Mouse (Mus musculus) limb, embryonic 14.5 days (tissue): ENCODE measurements at regions not wholly inside any gene's neighbourhood (a gene's known extent, or its start where the extent isn't known, plus 50 kb on each side); places are given as distances from the start of the nearest gene placed in this dataset.

Experiments used
- ATAC-seq: fragments of 200-750 bp; cut with Nextera tagmentation; 2 replicates; pipeline ENCODE4 v1.8.0; 2017; ENCODE audit warnings: low read depth, moderate number of reproducible peaks, moderate TSS enrichment; ENCODE audit not compliant: low FRiP score
- DNase-seq: peaks from one replicate; pipeline ENCODE4 v3.0.0-alpha.2; 2015; ENCODE audit warnings: low spot score
- H3K27ac ChIP-seq: fragments of 300-500 bp; sonication (generic); replicated peaks from 2 replicates; pipeline ENCODE4 v1.5.1; 2014; ENCODE audit warnings: low read depth, mild to moderate bottlenecking, low read length, moderate library complexity, mixed read lengths
- H3K27me3 ChIP-seq: fragments of 300-500 bp; sonication (generic); 2 replicates; pipeline ENCODE4 v1.6.1; 2014; ENCODE audit warnings: low read length, mixed read lengths; ENCODE audit not compliant: control insufficient read depth, insufficient read depth
- H3K36me3 ChIP-seq: fragments of 300-500 bp; sonication (generic); 2 replicates; pipeline ENCODE4 v1.6.1; 2014; ENCODE audit warnings: mild to moderate bottlenecking, low read length, moderate library complexity, mixed read lengths; ENCODE audit not compliant: control insufficient read depth, insufficient read depth
- H3K4me1 ChIP-seq: fragments of 300-500 bp; sonication (generic); 2 replicates; pipeline ENCODE4 v1.6.1; 2014; ENCODE audit warnings: antibody characterized with exemption, low read length, mixed read lengths; ENCODE audit not compliant: control insufficient read depth, insufficient read depth
- H3K4me2 ChIP-seq: fragments of 300-500 bp; sonication (generic); replicated peaks from 2 replicates; pipeline ENCODE4 v1.6.1; 2014; ENCODE audit warnings: low read depth, mild to moderate bottlenecking, low read length, moderate library complexity; ENCODE audit not compliant: severe bottlenecking
- H3K4me3 ChIP-seq: fragments of 300-500 bp; sonication (generic); replicated peaks from 2 replicates; pipeline ENCODE4 v1.5.1; 2014; ENCODE audit warnings: low read length
- H3K9ac ChIP-seq: fragments of 300-500 bp; sonication (generic); 2 replicates; pipeline ENCODE4 v1.6.1; 2014; ENCODE audit warnings: mild to moderate bottlenecking, low read depth, low read length, moderate library complexity; ENCODE audit not compliant: severe bottlenecking
- H3K9me3 ChIP-seq: fragments of 300-500 bp; sonication (generic); 2 replicates; pipeline ENCODE4 v1.6.1; 2016; ENCODE audit warnings: low read length; ENCODE audit not compliant: control insufficient read depth
- POLR2A ChIP-seq: fragments of 200-500 bp; IDR thresholded peaks from 2 replicates; pipeline ENCODE4 v1.8.0; 2012; ENCODE audit warnings: inconsistent platforms, mild to moderate bottlenecking, moderate library complexity, borderline replicate concordance; ENCODE audit not compliant: insufficient read depth, insufficient read length; ENCODE audit errors: extremely low read depth
- WGBS: fragments of 180-500 bp; shearing (Covaris S2); extraction: QIAGEN DNeasy Blood & Tissue Kit; methylation state at CpG from one replicate; pipeline ENCODE4 v1.1.7; 2014; 5-methylcytosine and 5-hydroxymethylcytosine counted together

DNA sequence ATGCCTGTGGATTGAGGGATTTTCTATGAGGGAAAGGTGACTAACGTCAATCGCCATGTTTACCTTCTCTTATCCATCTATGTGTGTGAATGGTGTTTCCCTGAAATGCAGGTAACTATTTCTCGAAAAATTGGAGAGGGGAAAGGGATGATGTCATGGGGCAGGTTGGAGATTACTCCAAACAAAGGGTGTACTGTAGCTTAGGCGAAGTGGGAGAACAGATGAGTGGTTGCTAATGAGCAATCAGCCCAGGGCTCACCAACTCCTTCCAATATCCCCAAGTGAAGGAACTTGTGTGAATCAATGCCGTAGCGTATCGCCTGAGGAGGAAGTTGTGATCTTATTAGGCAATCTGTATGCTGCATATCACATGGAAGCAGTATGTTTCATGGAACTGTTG is 133.2 kb downstream of the Klf5 start:
- TF ChIP-seq POLR2A: no peak
- Histone ChIP-seq H3K27ac (no peak overlapping the region), H3K4me3 (no peak overlapping the region), H3K9me3 (no peaks in the 10 kb centered on the region), H3K27me3 (no peaks in the 10 kb centered on the region), H3K4me2 (no peak overlapping the region), H3K9ac (no peak overlapping the region), H3K36me3 (no peaks in the 10 kb centered on the region), H3K4me1 (no peaks in the 10 kb centered on the region)
- DNase-seq (no peak), ATAC-seq (no peak)
- 95% methylated on average over 7 of the region's 7 CpGs for WGBS

DNA sequence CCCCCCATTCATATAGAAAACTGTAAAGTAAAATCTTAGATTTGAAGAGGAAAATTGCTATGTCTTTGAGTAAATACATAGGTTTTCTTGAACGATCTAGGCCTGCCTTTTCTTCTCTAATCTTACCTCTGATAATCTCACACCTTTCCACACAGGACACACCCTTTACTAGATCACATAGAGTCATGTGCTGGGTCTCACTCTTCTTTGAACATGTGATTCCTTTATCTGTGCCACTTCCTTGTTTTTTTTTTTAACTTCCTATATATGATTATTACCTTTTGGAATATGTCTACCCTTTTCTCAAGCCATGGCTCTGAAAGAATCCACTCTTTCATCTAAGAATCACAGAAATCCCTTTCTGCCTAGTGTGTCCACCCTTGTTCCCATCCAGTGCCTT is 136.2 kb downstream of the Klf5 start:
- TF ChIP-seq POLR2A: no peak
- Histone ChIP-seq H3K4me3 (no peak overlapping the region), H3K9ac (no peak overlapping the region), H3K27ac (no peak overlapping the region), H3K27me3 (no peaks in the 10 kb centered on the region), H3K36me3 (no peaks in the 10 kb centered on the region), H3K9me3 (no peaks in the 10 kb centered on the region), H3K4me1 (no peaks in the 10 kb centered on the region), H3K4me2 (no peak overlapping the region)
- 89% methylated on average over 1 of the region's 1 CpGs for WGBS
- DNase-seq (no peak), ATAC-seq (no peak)

DNA sequence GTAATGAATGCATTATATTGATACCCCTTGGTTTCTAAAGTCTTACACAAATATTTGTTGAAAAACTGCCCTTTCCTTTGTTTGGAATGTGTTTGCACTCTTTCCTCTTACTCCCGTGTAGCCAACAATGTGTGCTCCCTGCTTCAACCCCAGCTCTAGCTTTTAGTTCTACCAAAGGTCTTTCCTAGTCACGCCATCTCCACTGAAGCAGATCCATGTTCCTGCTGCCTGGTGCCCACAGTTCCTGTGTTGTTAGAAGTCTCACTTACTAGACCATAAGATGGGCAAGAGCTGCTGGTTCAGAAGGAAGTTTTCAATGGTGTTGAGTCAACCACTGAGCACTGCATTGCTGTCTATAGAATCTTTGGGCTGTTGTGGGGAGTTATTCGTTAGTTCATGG is 137.0 kb downstream of the Klf5 start:
- Histone ChIP-seq H3K27me3 (no peaks in the 10 kb centered on the region), H3K27ac (no peak overlapping the region), H3K9ac (no peak overlapping the region), H3K36me3 (no peaks in the 10 kb centered on the region), H3K4me1 (no peaks in the 10 kb centered on the region), H3K4me2 (no peak overlapping the region), H3K9me3 (no peaks in the 10 kb centered on the region), H3K4me3 (no peak overlapping the region)
- no peak for TF ChIP-seq POLR2A
- ATAC-seq (no peak), DNase-seq (no peak)
- WGBS: 81% methylated on average over 3 of the region's 3 CpGs

DNA sequence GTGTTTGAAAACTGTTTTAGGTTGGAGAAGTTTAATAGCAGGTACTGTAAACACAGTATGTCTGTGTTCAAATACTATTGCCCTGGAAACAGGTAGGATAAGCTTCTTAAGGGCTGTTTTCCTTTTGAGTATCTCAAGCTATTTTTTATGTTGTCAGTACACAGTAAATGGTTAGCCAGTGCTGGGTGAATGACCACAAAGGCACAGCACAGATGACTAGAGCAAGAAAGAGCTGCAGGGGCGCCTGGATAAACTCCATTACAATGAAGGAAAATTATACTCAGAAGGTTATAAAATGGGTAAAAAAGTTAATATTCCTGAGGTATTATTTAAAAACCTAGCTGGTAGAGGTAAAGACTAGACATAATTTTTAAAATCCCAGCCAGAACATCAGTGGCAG is 137.6 kb downstream of the Klf5 start:
- Histone ChIP-seq H3K4me1 (no peaks in the 10 kb centered on the region), H3K27me3 (no peaks in the 10 kb centered on the region), H3K36me3 (no peaks in the 10 kb centered on the region), H3K4me3 (no peak overlapping the region), H3K9me3 (no peaks in the 10 kb centered on the region), H3K27ac (no peak overlapping the region), H3K4me2 (no peak overlapping the region), H3K9ac (no peak overlapping the region)
- 76% methylated on average over 1 of the region's 1 CpGs for WGBS
- DNase-seq (no peak), ATAC-seq (no peak)
- no peak for TF ChIP-seq POLR2A

DNA sequence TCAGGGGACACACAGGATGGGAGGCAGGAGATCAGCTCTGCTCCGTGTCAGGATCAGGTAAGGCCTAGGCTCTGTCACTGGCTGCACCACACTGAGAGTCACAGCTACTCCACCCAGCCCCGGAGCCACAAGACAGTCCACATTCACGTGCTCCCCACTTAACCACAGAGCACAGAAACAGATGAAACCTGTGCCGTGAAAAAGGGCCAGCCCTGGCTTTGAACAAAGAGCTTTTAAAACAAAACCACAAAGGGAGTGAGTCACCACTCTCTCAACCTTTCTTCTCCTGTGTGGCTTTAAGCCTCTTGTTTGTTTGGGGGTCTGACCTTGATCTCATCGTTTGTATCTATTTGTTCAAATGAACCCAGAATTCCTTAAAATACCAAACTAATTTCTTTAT is 150.6 kb downstream of the Klf5 start:
- Histone ChIP-seq H3K36me3 (no peaks in the 10 kb centered on the region), H3K9ac (no peak overlapping the region), H3K4me3 (no peak overlapping the region), H3K27me3 (no peaks in the 10 kb centered on the region), H3K9me3 (no peaks in the 10 kb centered on the region), H3K4me2 (no peak overlapping the region), H3K27ac (no peak overlapping the region), H3K4me1 (no peaks in the 10 kb centered on the region)
- ATAC-seq (no peak), DNase-seq (no peak)
- no peak for TF ChIP-seq POLR2A
- 61% methylated on average over 5 of the region's 5 CpGs for WGBS

DNA sequence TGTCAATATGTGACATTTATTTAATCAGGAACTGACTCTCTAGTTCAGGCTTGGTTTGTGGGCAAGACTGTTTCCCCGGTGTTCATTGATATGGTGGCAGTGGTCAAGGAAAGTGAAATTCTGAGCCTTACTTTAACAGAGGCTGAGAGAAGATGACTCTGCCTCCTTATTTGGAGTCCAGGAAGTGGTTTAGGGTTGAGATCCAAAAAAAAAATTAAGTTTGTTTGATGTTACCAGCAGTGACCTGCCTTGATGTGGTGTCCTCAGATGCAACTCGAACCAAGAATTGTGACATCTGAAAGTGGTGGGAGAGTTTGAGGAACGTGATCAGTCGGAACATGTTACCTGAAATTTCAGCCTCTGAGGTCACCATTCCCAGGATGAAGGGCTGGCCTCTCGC is 151.4 kb downstream of the Klf5 start:
- Histone ChIP-seq H3K4me3 (no peak overlapping the region), H3K27ac (no peak overlapping the region), H3K9me3 (no peaks in the 10 kb centered on the region), H3K27me3 (no peaks in the 10 kb centered on the region), H3K9ac (no peak overlapping the region), H3K4me1 (no peaks in the 10 kb centered on the region), H3K36me3 (no peaks in the 10 kb centered on the region), H3K4me2 (no peak overlapping the region)
- no peak for DNase-seq
- 86% methylated on average over 5 of the region's 5 CpGs for WGBS
- ATAC-seq: no peak
- TF ChIP-seq POLR2A: no peak
